Mouse (Mus musculus) kidney, embryonic 14.5 days (tissue): ENCODE results near the gene Cd83. TPM values are rescaled to one million over a fixed set of nuclear protein-coding genes. Genes with fewer than 3 reads are reported as not detected.

Experiments used
- ATAC-seq: fragments of 200-750 bp; cut with Nextera tagmentation; 2 replicates; pipeline ENCODE4 v1.8.0; 2017; ENCODE audit warnings: moderate number of reproducible peaks, mild to moderate bottlenecking, moderate TSS enrichment, moderate library complexity; ENCODE audit not compliant: low FRiP score, low TSS enrichment
- H3K27ac ChIP-seq: fragments of 300-500 bp; sonication (generic); 2 replicates; pipeline ENCODE4 v1.5.1; 2014; ENCODE audit warnings: low read depth, mild to moderate bottlenecking, low read length, moderate library complexity, mixed read lengths
- H3K27me3 ChIP-seq: fragments of 300-500 bp; sonication (generic); 2 replicates; pipeline ENCODE4 v1.6.1; 2014; ENCODE audit warnings: mild to moderate bottlenecking, low read length; ENCODE audit not compliant: control insufficient read depth, insufficient read depth
- H3K36me3 ChIP-seq: fragments of 300-500 bp; sonication (generic); 2 replicates; pipeline ENCODE4 v1.6.1; 2014; ENCODE audit warnings: low read length, mixed read lengths; ENCODE audit not compliant: control insufficient read depth, insufficient read depth
- H3K4me1 ChIP-seq: fragments of 300-500 bp; sonication (generic); 2 replicates; pipeline ENCODE4 v1.6.1; 2014; ENCODE audit warnings: low read length, mixed read lengths; ENCODE audit not compliant: control insufficient read depth, insufficient read depth
- H3K4me2 ChIP-seq: fragments of 300-500 bp; sonication (generic); replicated peaks from 2 replicates; pipeline ENCODE4 v1.6.1; 2014; ENCODE audit warnings: low read depth, mild to moderate bottlenecking, low read length
- H3K4me3 ChIP-seq: fragments of 300-500 bp; sonication (generic); 2 replicates; pipeline ENCODE4 v1.5.1; 2014; ENCODE audit warnings: mild to moderate bottlenecking, low read length
- H3K9ac ChIP-seq: fragments of 300-500 bp; sonication (generic); 2 replicates; pipeline ENCODE4 v1.6.1; 2014; ENCODE audit warnings: low read depth, mild to moderate bottlenecking, low read length, moderate library complexity
- H3K9me3 ChIP-seq: fragments of 300-500 bp; sonication (generic); 2 replicates; pipeline ENCODE4 v1.6.1; 2016; ENCODE audit warnings: low read length; ENCODE audit not compliant: control insufficient read depth
- WGBS: fragments of 180-500 bp; shearing (Covaris S2); extraction: QIAGEN DNeasy Blood & Tissue Kit; methylation state at CpG from one replicate; pipeline ENCODE4 v1.1.7; 2014; 5-methylcytosine and 5-hydroxymethylcytosine counted together
- polyA plus RNA-seq: library from polyadenylated mRNA; unstranded; fragments of >200 nt; fragmentation: Nextera tagmentation; extraction: Ambion mirVana; gene quantifications from 2 replicates; pipeline ENCODE4 v1.2.1, GENCODE M21; 2014

Cd83 gene
- polyA plus RNA-seq, 1 experiment from 2014 or later: 34.6 TPM

- peak overlapping the region; percentile 79 for H3K4me2 ChIP-seq
- no peaks in the 10 kb centered on the region for H3K27me3 ChIP-seq
- WGBS: 17% methylated on average over 8 of the region's 8 CpGs
- peak overlapping the region; percentile 64 for H3K4me3 ChIP-seq
- ATAC-seq: no peak
- peaks cover 25% of the 10 kb centered on the region for H3K4me1 ChIP-seq
- H3K36me3 ChIP-seq: no peaks in the 10 kb centered on the region
- H3K9ac ChIP-seq: peak overlapping the region; percentile 75; the same call in 1 of the 2 replicates
- no peaks in the 10 kb centered on the region for H3K9me3 ChIP-seq
- peak overlapping the region; percentile 64; the same call in 1 of the 2 replicates for H3K27ac ChIP-seq
Observed at GRCm38 (mm10) chr13:43785712-43786072, 1.1 kb downstream of the Cd83 start.

GRCm38 (mm10) chr13:43786171-43786795 lies 1.7 kb downstream of the Cd83 start:
- WGBS: 9% methylated on average over 12 of the region's 12 CpGs
- Histone ChIP-seq H3K4me3 (peak overlapping the region; percentile 64), H3K27ac (peak overlapping the region; percentile 64; the same call in 1 of the 2 replicates)

GRCm38 (mm10) chr13:43787262-43787661 lies 2.7 kb downstream of the Cd83 start:
- H3K4me2 ChIP-seq: peak overlapping the region; percentile 79

More at GRCm38 (mm10) chr13:43786171-43786795, 1.7 kb downstream of the Cd83 start:
- no peak for ATAC-seq
- Histone ChIP-seq H3K4me1 (peaks cover 25% of the 10 kb centered on the region), H3K9me3 (no peaks in the 10 kb centered on the region), H3K9ac (peak overlapping the region; percentile 75; the same call in 1 of the 2 replicates), H3K27me3 (no peaks in the 10 kb centered on the region), H3K36me3 (no peaks in the 10 kb centered on the region), H3K4me2 (peak overlapping the region; percentile 79)

GRCm38 (mm10) chr13:43788071-43788470 lies 3.5 kb downstream of the Cd83 start:
- no peak for ATAC-seq

More at GRCm38 (mm10) chr13:43787262-43787661, 2.7 kb downstream of the Cd83 start:
- H3K9ac ChIP-seq: no peak overlapping the region
- no peak overlapping the region; the same call in 1 of the 2 replicates for H3K4me3 ChIP-seq
- no peaks in the 10 kb centered on the region for H3K9me3 ChIP-seq
- 4% methylated on average over 2 of the region's 2 CpGs for WGBS
- H3K27ac ChIP-seq: no peak overlapping the region
- peaks cover 25% of the 10 kb centered on the region for H3K4me1 ChIP-seq
- ATAC-seq: no peak
- no peaks in the 10 kb centered on the region for H3K27me3 ChIP-seq
- no peaks in the 10 kb centered on the region for H3K36me3 ChIP-seq

GRCm38 (mm10) chr13:43788983-43789645 lies 4.5 kb downstream of the Cd83 start:
- H3K4me1 ChIP-seq: peaks cover 23% of the 10 kb centered on the region
- no peaks in the 10 kb centered on the region for H3K9me3 ChIP-seq
- no peak overlapping the region for H3K27ac ChIP-seq
- WGBS: 62% methylated on average over 10 of the region's 10 CpGs
- no peak overlapping the region for H3K9ac ChIP-seq
- H3K4me2 ChIP-seq: no peak overlapping the region
- 0 out of 2 replicates have a peak, but pooled peaks have one; percentile 24 for ATAC-seq
- H3K27me3 ChIP-seq: no peaks in the 10 kb centered on the region
- H3K4me3 ChIP-seq: no peak overlapping the region
- no peaks in the 10 kb centered on the region for H3K36me3 ChIP-seq

More at GRCm38 (mm10) chr13:43788071-43788470, 3.5 kb downstream of the Cd83 start:
- 33% methylated on average over 8 of the region's 8 CpGs for WGBS
- Histone ChIP-seq H3K27me3 (no peaks in the 10 kb centered on the region), H3K4me1 (peaks cover 25% of the 10 kb centered on the region), H3K27ac (no peak overlapping the region), H3K9me3 (no peaks in the 10 kb centered on the region), H3K9ac (no peak overlapping the region), H3K4me2 (no peak overlapping the region), H3K4me3 (no peak overlapping the region), H3K36me3 (no peaks in the 10 kb centered on the region)

- peaks cover 19% of the 10 kb centered on the region for H3K4me1 ChIP-seq
- ATAC-seq: no peak
- no peak overlapping the region for H3K4me2 ChIP-seq
- no peak overlapping the region for H3K27ac ChIP-seq
- no peaks in the 10 kb centered on the region for H3K9me3 ChIP-seq
- no peak overlapping the region for H3K4me3 ChIP-seq
- H3K36me3 ChIP-seq: no peaks in the 10 kb centered on the region
- H3K27me3 ChIP-seq: no peaks in the 10 kb centered on the region
- H3K9ac ChIP-seq: no peak overlapping the region
- 95% methylated on average over 11 of the region's 11 CpGs for WGBS
Observed at GRCm38 (mm10) chr13:43790229-43791001, 5.8 kb downstream of the Cd83 start.

- no peak; the same call in 1 of the 2 replicates for ATAC-seq
- no peaks in the 10 kb centered on the region for H3K27me3 ChIP-seq
- no peak overlapping the region for H3K9ac ChIP-seq
- 36% methylated on average over 8 of the region's 8 CpGs for WGBS
- H3K4me3 ChIP-seq: no peak overlapping the region
- no peaks in the 10 kb centered on the region for H3K4me1 ChIP-seq
- no peaks in the 10 kb centered on the region for H3K9me3 ChIP-seq
- H3K36me3 ChIP-seq: peaks cover 3% of the 10 kb centered on the region; the same call in 1 of the 2 replicates
- H3K4me2 ChIP-seq: no peak overlapping the region
- no peak overlapping the region for H3K27ac ChIP-seq
Observed at GRCm38 (mm10) chr13:43795334-43795733, 10.8 kb downstream of the Cd83 start.

- Histone ChIP-seq H3K4me1 (no peaks in the 10 kb centered on the region), H3K4me3 (no peak overlapping the region), H3K27me3 (no peaks in the 10 kb centered on the region), H3K27ac (no peak overlapping the region), H3K4me2 (no peak overlapping the region), H3K9me3 (no peaks in the 10 kb centered on the region), H3K36me3 (peaks cover 7% of the 10 kb centered on the region; the same call in 1 of the 2 replicates), H3K9ac (no peak overlapping the region)
- ATAC-seq: no peak
- WGBS: 90% methylated on average over 4 of the region's 4 CpGs
Observed at GRCm38 (mm10) chr13:43798655-43799054, 14.1 kb downstream of the Cd83 start.
